Mouse (Mus musculus) heart, embryonic 14.5 days (tissue): Measurements from ENCODE around the gene Casp3. TPM values are rescaled to one million over a fixed set of nuclear protein-coding genes. Genes with fewer than 3 reads are reported as not detected.

ENCODE experiments used
- ATAC-seq: fragments of 200-750 bp; cut with Nextera tagmentation; 2 replicates; pipeline ENCODE4 v1.8.0; 2017; ENCODE audit warnings: low read depth, moderate TSS enrichment; ENCODE audit not compliant: insufficient number of reproducible peaks, insufficient read depth, low FRiP score
- H3K27ac ChIP-seq, 2 experiments: fragments of 200-500 bp in 1 of 2; fragments of 300-500 bp in 1 of 2; sonication (generic) in 1 of 2; replicated peaks in 1 of 2; 2 replicates each; pipeline ENCODE4 v1.5.1; 2012 to 2014; ENCODE audit warnings: low read depth in 2 of 2, low read length in 2 of 2, control low read depth in 1 of 2, mild to moderate bottlenecking in 1 of 2, mixed read lengths in 1 of 2; ENCODE audit not compliant: control insufficient read depth in 1 of 2, insufficient read depth in 1 of 2
- H3K27me3 ChIP-seq: fragments of 300-500 bp; sonication (generic); 2 replicates; pipeline ENCODE4 v1.6.1; 2014; ENCODE audit warnings: mild to moderate bottlenecking, low read length, control low read depth; ENCODE audit not compliant: control insufficient read depth, insufficient read depth
- H3K36me3 ChIP-seq: fragments of 300-500 bp; sonication (generic); 2 replicates; pipeline ENCODE4 v1.6.1; 2014; ENCODE audit warnings: mild to moderate bottlenecking, control low read depth, low read length, mixed read lengths; ENCODE audit not compliant: control insufficient read depth, insufficient read depth
- H3K4me1 ChIP-seq, 2 experiments: fragments of 200-500 bp in 1 of 2; fragments of 300-500 bp in 1 of 2; sonication (generic) in 1 of 2; 2 replicates each; pipeline ENCODE4 v1.6.1; 2012 to 2014; ENCODE audit warnings: low read length in 2 of 2, control low read depth in 1 of 2, mixed read lengths in 1 of 2; ENCODE audit not compliant: control insufficient read depth in 2 of 2, insufficient read depth in 2 of 2
- H3K4me2 ChIP-seq: fragments of 300-500 bp; sonication (generic); 2 replicates; pipeline ENCODE4 v1.6.1; 2014; ENCODE audit warnings: mild to moderate bottlenecking, low read length
- H3K4me3 ChIP-seq, 2 experiments: fragments of 200-500 bp in 1 of 2; fragments of 300-500 bp in 1 of 2; sonication (generic) in 1 of 2; 2 replicates each; pipeline ENCODE4 v1.5.1; 2012 to 2014; ENCODE audit warnings: low read length in 2 of 2, mild to moderate bottlenecking in 2 of 2, control low read depth in 1 of 2, low read depth in 1 of 2, moderate library complexity in 1 of 2; ENCODE audit not compliant: control insufficient read depth in 1 of 2, insufficient read depth in 1 of 2
- H3K9ac ChIP-seq: fragments of 300-500 bp; sonication (generic); 2 replicates; pipeline ENCODE4 v1.6.1; 2014; ENCODE audit warnings: mild to moderate bottlenecking, low read length
- H3K9me3 ChIP-seq: fragments of 300-500 bp; sonication (generic); 2 replicates; pipeline ENCODE4 v1.6.1; 2016; ENCODE audit warnings: low read length, control low read depth; ENCODE audit not compliant: control insufficient read depth
- WGBS: fragments of 180-500 bp; shearing (Covaris S2); extraction: QIAGEN DNeasy Blood & Tissue Kit; methylation state at CpG from one replicate; pipeline ENCODE4 v1.1.7; 2014; 5-methylcytosine and 5-hydroxymethylcytosine counted together
- polyA plus RNA-seq: library from polyadenylated mRNA; unstranded; fragments of >200 nt; fragmentation: Nextera tagmentation; extraction: Ambion mirVana; gene quantifications from 2 replicates; pipeline ENCODE4 v1.2.1, GENCODE M21; 2014

The Casp3 gene
- polyA plus RNA-seq, 1 experiment from 2014 or later: 44.3 TPM

DNA sequence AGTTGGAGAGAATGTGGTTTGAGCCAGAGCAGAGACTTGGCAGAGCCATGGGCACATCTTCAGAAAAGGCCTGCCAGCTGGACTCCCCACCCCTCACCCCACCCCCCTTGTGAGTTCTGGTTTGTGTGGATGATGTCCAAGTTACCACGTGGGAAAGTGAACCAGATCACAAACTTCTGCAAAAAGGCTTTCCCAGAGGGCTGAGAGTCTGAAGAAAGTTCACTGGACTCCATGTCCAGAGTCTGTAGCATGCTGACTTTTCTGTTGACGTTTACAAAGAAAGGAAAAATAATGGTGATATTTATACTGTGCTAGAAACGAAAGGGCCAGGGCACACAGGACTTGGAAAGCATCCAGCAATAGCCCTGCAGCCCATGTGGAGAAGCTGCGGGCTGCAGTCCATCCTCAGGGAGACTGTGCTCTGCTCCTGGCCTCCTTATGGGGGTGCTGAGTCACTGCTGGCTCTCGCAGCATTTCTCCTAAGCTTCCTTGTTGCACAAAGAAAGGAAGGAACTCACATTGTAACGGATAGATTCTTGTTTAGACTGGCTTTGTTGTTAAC lies 22.0 kb downstream of the Casp3 start:
- Histone ChIP-seq H3K27me3 (no peaks in the 10 kb centered on the region), H3K36me3 (peaks cover 46% of the 10 kb centered on the region), H3K4me2 (peak overlapping the region; percentile 28; the same call in 1 of the 2 replicates), H3K4me1 (peaks cover 2 to 12% of the 10 kb centered on the region in 2 experiments; a peak in 2 of 4 replicates), H3K27ac (peak overlapping the region; percentile 37 to 69), H3K9me3 (no peaks in the 10 kb centered on the region), H3K9ac (peak overlapping the region; percentile 17; the same call in 1 of the 2 replicates), H3K4me3 (no peak overlapping the region)
- ATAC-seq: peak; percentile 69
- 45% methylated on average over 6 of the region's 6 CpGs for WGBS

DNA sequence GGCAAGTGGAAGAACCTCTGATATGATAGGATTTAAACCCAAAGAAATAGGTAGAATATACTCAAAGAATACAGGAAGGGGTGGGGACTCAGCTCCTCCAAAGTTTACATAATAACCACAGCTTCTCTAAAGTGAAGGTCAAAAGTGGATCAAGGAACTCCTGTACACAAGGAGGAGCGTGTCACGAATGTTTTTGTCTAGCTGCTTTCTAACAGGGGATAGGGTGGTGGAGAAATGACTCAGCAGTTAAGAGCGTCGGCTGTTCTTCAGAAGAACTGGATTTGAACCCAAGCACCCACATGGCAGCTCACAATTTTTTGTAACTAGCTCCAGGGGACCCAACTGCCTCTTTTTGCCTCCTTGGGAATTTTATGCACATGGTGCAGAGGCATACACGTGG lies 22.8 kb downstream of the Casp3 start:
- WGBS: 68% methylated on average over 5 of the region's 5 CpGs
- Histone ChIP-seq H3K27me3 (no peaks in the 10 kb centered on the region), H3K4me1 (peaks cover 2 to 12% of the 10 kb centered on the region in 2 experiments; a peak in 2 of 4 replicates), H3K27ac (peak overlapping the region; percentile 39 to 53; a peak in 3 of 4 replicates), H3K4me2 (no peak overlapping the region), H3K4me3 (no peak overlapping the region), H3K9ac (no peak overlapping the region), H3K36me3 (peaks cover 38% of the 10 kb centered on the region), H3K9me3 (no peaks in the 10 kb centered on the region)
- ATAC-seq: no peak

GRCm38 (mm10) chr8:46641272-46641671 lies 24.2 kb downstream of the Casp3 start:
- H3K27me3 ChIP-seq: no peaks in the 10 kb centered on the region
- H3K4me3 ChIP-seq: no peak overlapping the region
- no peak for ATAC-seq
- H3K4me2 ChIP-seq: no peak overlapping the region
- peaks cover 2 to 12% of the 10 kb centered on the region in 2 experiments; a peak in 2 of 4 replicates for H3K4me1 ChIP-seq
- H3K9me3 ChIP-seq: no peaks in the 10 kb centered on the region
- H3K9ac ChIP-seq: no peak overlapping the region
- H3K27ac ChIP-seq: 0 out of 4 replicates have a peak overlapping the region, but pooled peaks of 1 of the 2 experiments have one; percentile 17
- peaks cover 24% of the 10 kb centered on the region for H3K36me3 ChIP-seq
- WGBS: 66% methylated on average over 5 of the region's 5 CpGs

DNA sequence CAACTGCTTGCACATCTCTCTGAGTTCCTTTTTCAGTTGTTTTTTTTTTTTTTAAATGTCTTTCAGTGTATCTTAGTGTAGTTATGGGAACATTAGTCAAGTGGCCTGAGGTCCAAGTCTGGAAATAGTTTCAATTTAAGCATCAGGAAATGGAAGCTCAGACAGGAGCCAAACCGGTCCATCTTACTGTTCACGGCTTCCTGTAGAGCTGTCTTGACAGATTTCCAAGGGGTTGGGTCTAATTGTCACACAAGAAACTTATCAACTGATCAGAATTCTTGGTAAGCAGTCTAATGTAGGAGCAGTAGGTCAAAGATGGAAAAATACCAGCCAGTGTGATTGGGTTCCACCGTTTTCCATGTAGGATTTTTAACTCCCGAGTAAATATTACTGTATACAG lies 31.3 kb downstream of the Casp3 start:
- no peak overlapping the region for H3K4me3 ChIP-seq
- H3K4me1 ChIP-seq: no peaks in the 10 kb centered on the region
- no peak overlapping the region for H3K27ac ChIP-seq
- H3K4me2 ChIP-seq: no peak overlapping the region
- no peak for ATAC-seq
- H3K9ac ChIP-seq: no peak overlapping the region
- H3K36me3 ChIP-seq: no peaks in the 10 kb centered on the region
- H3K27me3 ChIP-seq: no peaks in the 10 kb centered on the region
- WGBS: 70% methylated on average over 4 of the region's 4 CpGs
- H3K9me3 ChIP-seq: no peaks in the 10 kb centered on the region

GRCm38 (mm10) chr8:46651872-46652271 lies 34.8 kb downstream of the Casp3 start:
- H3K9me3 ChIP-seq: no peaks in the 10 kb centered on the region
- H3K9ac ChIP-seq: no peak overlapping the region
- no peak overlapping the region for H3K4me3 ChIP-seq
- 51% methylated on average over 9 of the region's 9 CpGs for WGBS
- no peak for ATAC-seq
- H3K36me3 ChIP-seq: no peaks in the 10 kb centered on the region
- no peak overlapping the region for H3K27ac ChIP-seq
- H3K4me1 ChIP-seq: no peaks in the 10 kb centered on the region
- no peaks in the 10 kb centered on the region for H3K27me3 ChIP-seq
- no peak overlapping the region for H3K4me2 ChIP-seq

DNA sequence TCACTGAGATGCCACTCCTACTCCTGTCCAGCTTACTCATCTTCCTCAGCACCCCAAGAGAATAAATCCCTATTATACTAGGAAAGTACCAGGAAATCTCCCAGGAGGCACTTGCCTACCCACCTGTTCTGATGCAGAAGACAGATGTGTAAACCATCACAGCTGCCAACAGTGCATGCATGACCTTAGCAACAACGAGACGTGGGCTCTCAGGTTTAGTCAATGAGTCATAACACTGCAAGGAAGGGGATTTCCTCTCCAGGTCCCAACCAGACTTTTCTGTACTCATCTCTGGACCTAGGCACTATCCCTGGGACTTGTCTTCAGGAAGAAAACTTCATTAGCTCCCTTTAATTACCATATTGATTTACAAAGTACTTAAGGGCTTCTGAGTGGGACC lies 38.8 kb downstream of the Casp3 start:
- H3K9ac ChIP-seq: no peak overlapping the region
- WGBS: 77% methylated on average over 2 of the region's 2 CpGs
- no peaks in the 10 kb centered on the region for H3K9me3 ChIP-seq
- H3K27me3 ChIP-seq: no peaks in the 10 kb centered on the region
- no peaks in the 10 kb centered on the region for H3K36me3 ChIP-seq
- no peak overlapping the region for H3K4me3 ChIP-seq
- H3K4me2 ChIP-seq: no peak overlapping the region
- no peak overlapping the region for H3K27ac ChIP-seq
- no peaks in the 10 kb centered on the region for H3K4me1 ChIP-seq
- ATAC-seq: no peak

DNA sequence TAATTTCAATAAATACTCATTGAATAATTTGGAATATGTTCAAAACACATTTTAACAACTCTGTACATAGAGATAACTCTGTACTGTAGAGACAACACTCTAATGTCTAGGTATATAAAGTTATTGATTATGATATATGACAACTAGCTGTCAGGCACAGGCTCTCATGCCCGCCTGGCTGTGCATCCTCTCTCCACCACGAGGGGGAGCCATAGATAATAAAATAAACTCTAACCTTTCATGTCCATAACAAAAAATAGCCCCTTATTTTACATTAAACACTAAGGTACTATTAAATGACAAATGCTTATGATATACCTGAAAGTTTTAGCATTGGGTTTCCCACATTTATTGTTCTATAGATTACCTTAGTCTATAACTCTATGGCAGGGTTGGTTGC lies 54.4 kb downstream of the Casp3 start:
- H3K27me3 ChIP-seq: no peaks in the 10 kb centered on the region
- no peak for ATAC-seq

More for the DNA sequence above, 54.4 kb downstream of the Casp3 start:
- WGBS: 0% methylated on average over 2 of the region's 2 CpGs
- Histone ChIP-seq H3K4me1 (no peaks in the 10 kb centered on the region), H3K4me2 (no peak overlapping the region), H3K4me3 (no peak overlapping the region), H3K36me3 (no peaks in the 10 kb centered on the region), H3K9ac (no peak overlapping the region), H3K9me3 (no peaks in the 10 kb centered on the region), H3K27ac (no peak overlapping the region)
